Mouse (Mus musculus): ENCODE measurements around the gene Ppox. TPM values are rescaled to one million over a fixed set of nuclear protein-coding genes. Genes with fewer than 3 reads are reported as not detected.
"Not testable (repeated sequence)": the region's sequence is repeated elsewhere in the genome, so short reads cannot be mapped to it uniquely, and the experiment has no call there.

Ppox gene
- 57.1 and 59.8 TPM in 2 replicates for polyA plus RNA-seq (2016; fragmentation: Nextera tagmentation; extraction: Ambion mirVana)

GRCm38 (mm10) chr1:171280916-171281527 is at the start of gene Ppox:
TSS of gene Ppox (minus strand) at chr1:171281186.
- peak; percentile 99 for DNase-seq (ENCODE audit: low spot score)
- under 1% methylated on average over 26 of the region's 26 CpGs for WGBS
- Histone ChIP-seq H3K4me3 (peak within 1 kb of the TSS; percentile 77), H3K4me1 (peaks cover 30% of the 10 kb centered on the region), H3K36me3 (peaks cover 68% of the 10 kb centered on the region), H3K9me3 (no peaks in the 10 kb centered on the region), H3K27me3 (ENCODE audit: insufficient read depth, poor library complexity, severe bottlenecking) (no peaks in the 10 kb centered on the region), H3K27ac (peak within 1 kb of the TSS; percentile 83)

- peak overlapping the region; percentile 94 for H3K4me3 ChIP-seq
- H3K4me1 ChIP-seq, result peaks cover 47% of the 10 kb centered on the region
- H3K9me3 ChIP-seq, result no peaks in the 10 kb centered on the region
- WGBS, result 1% methylated on average over 4 of the region's 4 CpGs
- H3K36me3 ChIP-seq, result peaks cover 3% of the 10 kb centered on the region; the same call in 1 of the 2 replicates
- no peaks in the 10 kb centered on the region for H3K27me3 ChIP-seq (ENCODE audit: insufficient read depth, poor library complexity, severe bottlenecking)
- DNase-seq (ENCODE audit: low spot score), result no peak
- H3K27ac ChIP-seq, result peak overlapping the region; percentile 100
These were observed 49.2 kb upstream of the Ppox start for GRCm38 (mm10) chr1:171330216-171330560.

- peaks cover 46% of the 10 kb centered on the region for H3K4me1 ChIP-seq
- no peaks in the 10 kb centered on the region for H3K27me3 ChIP-seq (ENCODE audit: insufficient read depth, poor library complexity, severe bottlenecking)
- under 1% methylated on average over 59 of the region's 61 CpGs for WGBS
- peaks cover 6% of the 10 kb centered on the region for H3K36me3 ChIP-seq
- H3K9me3 ChIP-seq, result no peaks in the 10 kb centered on the region
- H3K4me3 ChIP-seq, result peak overlapping the region; percentile 94
- H3K27ac ChIP-seq, result peak overlapping the region; percentile 100
- peak; percentile 93 for DNase-seq (ENCODE audit: low spot score)
These were observed 48.6 kb upstream of the Ppox start for GRCm38 (mm10) chr1:171329433-171330215.

GRCm38 (mm10) chr1:171328839-171329432 is 48.0 kb upstream of the Ppox start, which contains the start of gene Dedd:
TSS of gene Dedd (plus strand) at chr1:171329145.
- H3K9me3 ChIP-seq, result no peaks in the 10 kb centered on the region
- peak; percentile 97 for DNase-seq (ENCODE audit: low spot score)
- H3K27ac ChIP-seq, result peak within 1 kb of the TSS; percentile 100
- H3K36me3 ChIP-seq, result peaks cover 4% of the 10 kb centered on the region; the same call in 1 of the 2 replicates
- WGBS, result under 1% methylated on average over 48 of the region's 48 CpGs
- H3K4me3 ChIP-seq, result peak within 1 kb of the TSS; percentile 94
- H3K27me3 ChIP-seq (ENCODE audit: insufficient read depth, poor library complexity, severe bottlenecking), result no peaks in the 10 kb centered on the region
- peaks cover 42% of the 10 kb centered on the region for H3K4me1 ChIP-seq

- Histone ChIP-seq H3K4me3 (peak overlapping the region; percentile 94), H3K4me1 (peaks cover 41% of the 10 kb centered on the region), H3K27ac (peak overlapping the region; percentile 100), H3K36me3 (peaks cover 4% of the 10 kb centered on the region; the same call in 1 of the 2 replicates), H3K27me3 (ENCODE audit: insufficient read depth, poor library complexity, severe bottlenecking) (no peaks in the 10 kb centered on the region), H3K9me3 (no peaks in the 10 kb centered on the region)
- DNase-seq (ENCODE audit: low spot score), result no peak
- WGBS, result 37% methylated on average over 9 of the region's 9 CpGs
These were observed 47.3 kb upstream of the Ppox start for GRCm38 (mm10) chr1:171328244-171328643.

GRCm38 (mm10) chr1:171326588-171326987 is 45.6 kb upstream of the Ppox start:
- H3K4me3 ChIP-seq; H3K36me3 ChIP-seq; H3K27me3 ChIP-seq (ENCODE audit: insufficient read depth, poor library complexity, severe bottlenecking); DNase-seq (ENCODE audit: low spot score); H3K9me3 ChIP-seq; H3K27ac ChIP-seq: not testable (repeated sequence)
- 86% methylated on average over 4 of the region's 4 CpGs for WGBS
- peaks cover 31% of the 10 kb centered on the region for H3K4me1 ChIP-seq

- 78% methylated on average over 2 of the region's 2 CpGs for WGBS
- H3K4me1 ChIP-seq, result peaks cover 23% of the 10 kb centered on the region
- no peak overlapping the region for H3K4me3 ChIP-seq
- H3K36me3 ChIP-seq, result peaks cover 4% of the 10 kb centered on the region; the same call in 1 of the 2 replicates
- H3K9me3 ChIP-seq, result no peaks in the 10 kb centered on the region
- H3K27ac ChIP-seq, result no peak overlapping the region
- no peaks in the 10 kb centered on the region for H3K27me3 ChIP-seq (ENCODE audit: insufficient read depth, poor library complexity, severe bottlenecking)
- DNase-seq (ENCODE audit: low spot score), result no peak
These were observed 44.6 kb upstream of the Ppox start for GRCm38 (mm10) chr1:171325571-171325970.

- DNase-seq (ENCODE audit: low spot score), result no peak
- H3K27me3 ChIP-seq (ENCODE audit: insufficient read depth, poor library complexity, severe bottlenecking), result no peaks in the 10 kb centered on the region
- no peak overlapping the region for H3K4me3 ChIP-seq
- 78% methylated on average over 1 of the region's 1 CpGs for WGBS
- H3K9me3 ChIP-seq, result no peaks in the 10 kb centered on the region
- peaks cover 3% of the 10 kb centered on the region for H3K4me1 ChIP-seq
- no peak overlapping the region for H3K27ac ChIP-seq
- peaks cover 4% of the 10 kb centered on the region; the same call in 1 of the 2 replicates for H3K36me3 ChIP-seq
These were observed 41.0 kb upstream of the Ppox start for GRCm38 (mm10) chr1:171322012-171322411.

- Histone ChIP-seq H3K27me3 (ENCODE audit: insufficient read depth, poor library complexity, severe bottlenecking) (no peaks in the 10 kb centered on the region), H3K4me1 (peaks cover 3% of the 10 kb centered on the region), H3K9me3 (no peaks in the 10 kb centered on the region), H3K27ac (no peak overlapping the region), H3K4me3 (no peak overlapping the region), H3K36me3 (peaks cover 4% of the 10 kb centered on the region; the same call in 1 of the 2 replicates)
- no peak for DNase-seq (ENCODE audit: low spot score)
These were observed 40.4 kb upstream of the Ppox start for GRCm38 (mm10) chr1:171321415-171321814.

- WGBS, result 12% methylated on average over 5 of the region's 5 CpGs
- H3K27me3 ChIP-seq (ENCODE audit: insufficient read depth, poor library complexity, severe bottlenecking), result no peaks in the 10 kb centered on the region
- H3K36me3 ChIP-seq, result peaks cover 4% of the 10 kb centered on the region; the same call in 1 of the 2 replicates
- H3K4me3 ChIP-seq, result peak overlapping the region; percentile 33
- no peaks in the 10 kb centered on the region for H3K9me3 ChIP-seq
- DNase-seq (ENCODE audit: low spot score), result no peak
- no peak overlapping the region for H3K27ac ChIP-seq
- peaks cover 3% of the 10 kb centered on the region for H3K4me1 ChIP-seq
These were observed 39.2 kb upstream of the Ppox start for GRCm38 (mm10) chr1:171320151-171320550.

GRCm38 (mm10) chr1:171319748-171320147 is 38.8 kb upstream of the Ppox start:
- Histone ChIP-seq H3K36me3 (peaks cover under 1% of the 10 kb centered on the region; the same call in 1 of the 2 replicates), H3K9me3 (no peaks in the 10 kb centered on the region), H3K4me3 (peak overlapping the region; percentile 33), H3K27ac (no peak overlapping the region), H3K27me3 (ENCODE audit: insufficient read depth, poor library complexity, severe bottlenecking) (no peaks in the 10 kb centered on the region), H3K4me1 (peaks cover 3% of the 10 kb centered on the region)
- no peak for DNase-seq (ENCODE audit: low spot score)
- WGBS, result 14% methylated on average over 7 of the region's 7 CpGs

- Histone ChIP-seq H3K4me3 (no peak overlapping the region), H3K27me3 (ENCODE audit: insufficient read depth, poor library complexity, severe bottlenecking) (no peaks in the 10 kb centered on the region), H3K36me3 (no peaks in the 10 kb centered on the region), H3K9me3 (no peaks in the 10 kb centered on the region), H3K27ac (no peak overlapping the region), H3K4me1 (0 out of 2 replicates have a peak, but pooled peaks cover 4% of the 10 kb centered on the region)
- WGBS, result 70% methylated on average over 2 of the region's 2 CpGs
- DNase-seq (ENCODE audit: low spot score), result no peak
These were observed 28.3 kb upstream of the Ppox start for GRCm38 (mm10) chr1:171309321-171309720.

- H3K36me3 ChIP-seq; H3K9me3 ChIP-seq; H3K4me3 ChIP-seq; H3K27ac ChIP-seq; DNase-seq (ENCODE audit: low spot score); H3K4me1 ChIP-seq; H3K27me3 ChIP-seq (ENCODE audit: insufficient read depth, poor library complexity, severe bottlenecking): not testable (repeated sequence)
- 75% methylated on average over 5 of the region's 5 CpGs for WGBS
These were observed 25.2 kb upstream of the Ppox start for GRCm38 (mm10) chr1:171306157-171306556.

Data from heart, embryonic 10.5 days (tissue).